Mouse (Mus musculus): ENCODE measurements around the gene Slc35e4.
"Not testable (repeated sequence)": the region's sequence is repeated elsewhere in the genome, so short reads cannot be mapped to it uniquely, and the experiment has no call there.

Gene Slc35e4

DNA sequence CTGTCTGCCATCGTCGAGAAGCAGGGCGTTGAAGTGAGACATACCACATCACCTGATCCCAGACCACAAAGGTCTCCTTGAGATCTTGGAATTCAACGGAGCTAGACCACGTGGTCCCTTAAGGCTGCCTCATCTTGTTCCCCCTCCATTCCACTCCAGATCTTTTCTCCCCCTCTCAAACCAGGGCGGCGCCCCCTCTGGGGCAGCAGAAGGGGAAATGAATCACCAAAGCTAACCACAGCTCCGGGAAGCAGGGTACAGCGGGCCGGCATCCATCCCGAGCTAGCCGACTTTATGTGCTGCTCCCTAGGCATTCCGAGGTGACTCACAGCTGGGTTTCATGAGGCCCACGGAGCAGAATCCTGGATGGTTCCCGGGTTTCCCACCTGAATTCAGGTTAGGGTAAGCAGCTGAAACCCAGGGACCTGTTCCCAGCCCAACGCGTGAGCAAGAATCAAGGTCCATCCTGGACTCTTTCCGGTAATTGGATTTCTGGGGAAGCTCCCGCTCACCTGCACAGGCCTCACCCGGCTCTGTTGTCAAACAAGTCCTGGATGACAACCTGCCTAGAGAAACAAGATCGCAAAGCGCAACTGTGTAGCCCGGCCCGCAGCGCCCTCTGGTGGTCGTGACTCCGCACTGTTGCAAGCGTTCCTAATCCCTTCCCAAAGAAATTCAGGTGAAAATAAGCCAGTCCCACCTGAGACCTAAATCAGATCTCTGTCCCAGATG lies at the start of gene Slc35e4:
Slc35e4 (minus strand) TSS at position 556 of the 732 bp plus-strand sequence.
- DNase-seq (ENCODE audit: low read depth), result peak; percentile 92

DNA sequence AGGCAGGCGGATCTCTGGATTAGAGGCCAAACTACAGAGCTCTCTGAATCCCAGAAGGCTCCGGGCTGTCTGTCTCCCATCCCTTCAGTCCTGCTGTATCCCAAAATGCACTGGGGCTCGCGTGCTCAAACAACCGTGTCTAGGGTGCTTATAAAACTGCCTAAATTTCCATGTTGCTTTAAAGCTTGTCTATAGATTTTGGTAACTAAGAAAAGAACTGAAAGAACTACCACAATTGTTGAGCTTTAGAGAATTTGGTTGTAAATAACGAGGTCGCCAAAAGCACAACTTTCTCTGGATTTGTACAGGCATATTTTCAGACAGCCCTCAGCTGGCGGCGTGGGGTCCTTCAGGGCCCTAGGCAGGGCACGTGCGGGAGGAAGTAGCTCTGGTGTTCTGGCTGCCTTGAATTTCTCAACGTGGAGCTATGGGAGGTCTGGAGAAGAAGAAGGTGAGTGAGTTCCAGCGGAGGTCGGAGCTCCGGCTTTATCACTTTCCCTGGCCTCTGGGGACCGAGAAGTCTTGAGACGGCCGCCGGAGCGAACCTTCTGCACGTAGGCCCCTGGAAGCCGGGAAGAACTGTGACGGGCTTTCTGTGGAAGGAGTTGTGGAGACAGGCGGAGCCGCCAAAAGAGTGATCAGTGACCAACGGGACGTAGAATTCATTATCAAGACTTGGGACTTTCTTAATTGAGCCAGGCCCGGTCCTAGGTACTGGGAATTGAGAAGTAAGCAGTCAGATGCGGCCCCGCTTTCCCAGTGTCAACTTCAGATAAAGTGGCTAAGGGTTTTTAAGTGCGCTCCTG lies 49.3 kb upstream of the Slc35e4 start, which contains the start of gene Pes1:
Pes1 (plus strand) TSS at position 366 of the 806 bp plus-strand sequence.
- peak; percentile 81 for DNase-seq (ENCODE audit: low read depth)

DNA sequence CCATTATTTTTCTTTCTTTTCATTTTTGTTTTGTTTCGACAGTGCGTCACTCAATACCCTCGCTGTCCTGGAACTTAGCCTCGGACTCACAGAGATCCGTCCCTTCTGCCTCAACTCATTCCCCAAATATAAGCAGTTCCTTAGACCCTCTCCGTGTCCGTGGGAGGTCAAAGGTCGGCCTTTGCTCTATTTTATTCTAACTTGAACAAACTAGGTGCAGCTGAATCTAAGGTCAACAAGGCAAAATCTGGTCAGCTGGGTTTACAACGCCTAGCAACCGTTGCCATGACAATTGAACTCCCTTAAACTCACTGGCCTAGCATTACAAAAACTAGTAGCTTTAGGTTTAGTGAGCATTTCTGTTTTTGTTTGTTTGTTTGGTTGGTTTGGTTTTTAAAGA lies 48.7 kb upstream of the Slc35e4 start:
- DNase-seq (ENCODE audit: low read depth), result no peak

DNA sequence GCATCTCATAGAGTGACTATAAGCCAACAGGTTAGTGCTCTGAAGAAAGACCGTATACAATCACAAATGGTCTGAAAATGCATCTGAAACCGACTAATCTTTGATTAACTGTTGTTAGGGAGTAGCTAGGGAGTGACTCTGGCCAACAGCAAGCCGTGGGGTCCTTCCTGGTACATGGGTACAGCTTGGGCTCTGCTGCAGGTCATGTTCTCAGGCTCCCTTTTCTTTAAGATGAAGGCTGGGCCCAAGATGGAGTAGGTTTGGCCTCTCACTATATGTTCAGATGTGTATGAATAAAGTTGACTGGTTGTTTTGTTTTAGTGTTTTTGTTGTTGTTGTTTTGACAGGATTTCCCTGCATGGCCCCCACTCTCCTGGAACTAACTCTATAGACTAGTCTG lies 47.3 kb upstream of the Slc35e4 start:
- DNase-seq (ENCODE audit: low read depth), result no peak

DNA sequence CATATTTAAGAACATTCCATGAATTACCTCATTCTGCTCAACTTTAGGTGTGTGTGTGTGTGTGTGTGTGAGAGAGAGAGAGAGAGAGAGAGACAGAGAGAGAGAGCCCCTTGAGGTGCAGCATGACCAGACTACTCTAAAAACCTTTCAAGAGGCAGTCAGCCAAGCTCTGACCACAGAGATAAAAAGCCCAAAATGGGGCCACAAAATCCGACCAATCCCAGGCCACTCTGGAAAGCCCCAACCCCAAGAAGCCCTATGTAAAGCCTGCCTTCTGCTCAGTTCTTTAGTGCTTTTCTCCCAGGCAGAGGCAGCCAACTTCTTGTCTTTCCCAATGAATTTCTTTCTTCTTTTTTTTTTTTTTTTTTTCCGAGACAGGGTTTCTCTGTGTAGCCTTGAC lies 46.4 kb upstream of the Slc35e4 start:
- no peak for DNase-seq (ENCODE audit: low read depth)

DNA sequence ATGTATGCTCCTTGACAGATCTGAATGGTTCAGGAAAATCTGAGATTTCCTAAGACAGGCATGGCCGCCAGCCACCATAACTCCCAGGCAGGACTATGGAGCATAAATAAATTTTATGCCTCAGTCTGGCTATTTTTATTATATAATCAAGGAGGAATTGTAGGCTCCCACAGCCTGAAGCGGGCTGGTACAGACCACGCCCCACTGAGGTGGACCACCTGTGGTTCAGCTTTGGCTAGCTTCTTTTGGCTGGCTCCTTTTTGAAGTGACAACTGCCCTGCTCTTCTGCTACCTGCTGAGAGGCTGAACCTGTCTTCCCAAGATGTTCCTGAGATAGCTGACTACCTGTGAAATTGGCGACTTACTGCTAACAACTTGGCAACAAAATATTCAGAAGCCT lies 40.9 kb upstream of the Slc35e4 start:
- DNase-seq (ENCODE audit: low read depth), result not testable (repeated sequence)

DNA sequence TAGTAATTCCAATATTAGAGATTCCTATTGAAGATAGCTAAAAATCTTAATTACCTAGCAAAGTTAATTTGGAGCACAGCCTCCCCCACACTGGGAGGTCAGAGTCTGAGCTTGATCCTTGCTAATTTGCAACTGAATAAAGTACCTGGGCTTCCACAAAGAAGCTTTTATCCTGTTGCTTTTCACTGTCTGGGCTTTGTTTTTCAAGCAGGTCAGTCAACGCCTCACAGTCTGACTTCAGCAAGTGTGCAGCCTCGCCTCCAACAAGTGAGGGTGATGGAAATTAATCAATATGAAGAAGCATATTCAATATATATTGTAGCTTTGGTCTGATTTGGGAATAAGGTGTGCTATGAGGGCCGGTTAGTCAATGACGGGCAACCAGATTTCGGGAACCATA lies 40.4 kb upstream of the Slc35e4 start:
- DNase-seq (ENCODE audit: low read depth), result not testable (repeated sequence)

DNA sequence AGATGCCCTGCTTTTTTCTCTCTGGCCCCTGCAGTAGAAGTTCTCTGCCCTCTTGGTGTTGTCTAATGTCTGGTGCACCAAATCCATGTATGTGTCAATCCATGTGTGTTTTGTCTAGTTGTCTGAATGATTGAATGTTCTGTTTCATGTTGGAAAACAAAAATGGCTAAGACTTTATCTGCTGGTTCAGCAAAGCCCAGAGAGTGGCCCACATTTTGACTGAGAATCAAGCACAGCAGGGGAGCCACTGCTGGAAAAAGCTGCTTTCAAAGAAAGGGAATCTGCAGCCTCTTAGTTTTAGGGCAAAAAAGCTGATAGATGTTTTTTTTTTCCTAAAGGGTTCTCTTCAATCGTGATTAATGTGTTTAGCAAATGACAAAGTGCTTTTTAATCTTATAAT lies 31.9 kb upstream of the Slc35e4 start:
- no peak for DNase-seq (ENCODE audit: low read depth)

DNA sequence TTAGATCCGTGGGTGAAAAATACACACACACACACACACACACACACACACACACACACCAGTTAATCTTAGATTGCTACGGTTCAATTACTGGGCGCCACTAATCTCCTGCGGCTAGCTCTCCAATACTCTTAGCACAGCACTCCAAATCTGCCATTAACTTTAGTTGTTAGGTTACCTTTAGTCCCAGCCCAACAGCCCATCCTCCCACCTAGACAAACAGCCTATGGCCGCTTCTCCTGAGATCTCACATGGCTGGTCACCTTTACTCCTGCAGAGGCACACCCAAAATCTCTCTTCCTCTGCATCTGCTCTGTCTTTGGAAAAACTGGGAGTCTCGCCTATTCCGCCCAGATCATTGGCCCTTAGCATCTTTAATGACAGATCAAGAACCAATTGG lies 26.9 kb upstream of the Slc35e4 start:
- no peak for DNase-seq (ENCODE audit: low read depth)

DNA sequence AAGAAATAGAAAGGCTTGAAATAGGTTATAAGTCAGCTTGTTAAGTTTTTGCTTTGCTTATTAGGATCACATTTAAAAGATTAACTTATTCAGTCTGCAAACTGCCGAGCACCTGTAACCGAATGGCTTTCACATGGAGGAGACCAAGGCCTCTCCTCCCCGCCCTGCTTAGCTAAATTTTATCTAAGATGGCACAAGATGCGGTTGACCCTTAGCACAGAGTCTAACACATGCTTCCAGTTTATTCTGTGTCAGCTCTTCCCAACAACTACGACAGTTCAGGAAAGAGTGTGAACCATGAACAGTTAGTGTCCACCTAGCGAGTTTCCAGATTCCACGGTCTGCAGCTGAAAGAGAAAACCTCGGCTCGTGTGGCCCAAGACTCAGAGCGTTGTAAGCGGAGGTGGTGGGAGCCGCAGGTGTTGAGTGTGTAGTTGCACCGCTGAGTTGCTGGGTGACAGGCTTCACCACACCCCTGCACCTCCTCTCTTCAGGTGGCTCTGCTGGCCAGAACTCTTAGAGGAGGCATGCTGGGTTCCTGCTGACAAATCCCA lies 22.9 kb upstream of the Slc35e4 start:
- no peak for DNase-seq (ENCODE audit: low read depth)

DNA sequence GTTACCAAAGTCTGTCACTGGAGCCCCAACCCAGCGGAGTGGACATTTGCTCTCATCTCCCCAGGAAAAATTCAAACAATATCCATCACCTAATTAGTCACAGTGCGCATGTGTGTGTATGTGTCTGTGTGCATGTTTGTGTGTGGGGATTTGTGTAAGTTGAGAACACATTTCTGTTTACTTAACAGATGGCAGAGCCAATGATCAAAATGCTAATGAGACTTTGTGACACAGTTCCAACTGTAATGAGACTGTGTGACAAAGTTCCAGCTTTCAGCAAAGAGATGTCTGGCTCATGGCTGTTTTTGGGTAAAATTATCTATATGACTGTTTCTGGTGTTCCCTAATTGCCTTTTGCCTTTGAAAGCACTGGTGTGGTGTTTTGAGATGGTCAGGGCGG lies 21.9 kb upstream of the Slc35e4 start:
- DNase-seq (ENCODE audit: low read depth), result no peak

DNA sequence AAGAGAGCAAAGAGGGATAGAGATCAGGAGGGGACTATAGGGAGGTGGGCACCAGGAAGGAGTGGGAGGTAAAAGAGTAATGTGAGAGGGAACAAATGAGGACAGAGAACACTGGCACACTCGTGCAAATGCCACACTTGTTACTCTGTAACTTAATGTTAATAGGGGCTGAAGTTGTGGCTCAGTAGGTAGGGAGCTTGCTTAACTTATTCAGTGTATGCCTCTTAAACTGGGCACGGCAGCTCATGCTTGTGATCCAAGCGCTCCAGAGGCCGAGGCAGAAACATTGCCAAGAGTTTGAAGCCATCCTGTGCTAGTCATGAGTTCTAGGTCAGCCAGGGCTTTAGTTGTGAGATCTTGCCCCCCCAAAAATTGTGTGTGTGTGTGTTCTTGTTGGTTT lies 20.7 kb upstream of the Slc35e4 start:
- DNase-seq (ENCODE audit: low read depth), result no peak

DNA sequence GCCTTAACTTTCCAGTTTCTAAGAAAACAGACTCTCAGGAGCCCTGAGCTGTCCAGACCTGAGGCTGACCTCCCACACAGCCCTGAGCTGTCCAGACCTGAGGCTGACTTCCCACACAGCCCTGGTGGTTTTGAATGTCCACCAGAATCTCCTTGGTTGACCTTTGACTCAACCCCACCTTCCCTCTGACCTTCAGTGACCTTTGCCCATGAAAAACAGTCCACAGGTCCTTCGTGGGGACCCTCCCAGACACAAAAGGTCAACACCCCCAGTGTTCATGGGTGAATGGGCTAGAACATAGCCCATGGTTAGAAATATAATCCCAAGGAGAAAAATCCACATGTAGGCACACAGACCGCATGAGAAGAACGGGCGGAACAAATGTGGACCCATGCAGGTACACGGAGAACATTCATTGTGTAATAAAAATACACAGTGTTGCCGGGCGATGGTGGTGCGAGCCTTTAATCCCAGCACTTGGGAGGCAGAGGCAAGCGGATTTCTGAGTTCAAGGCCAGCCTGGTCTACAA lies 19.4 kb upstream of the Slc35e4 start:
- DNase-seq (ENCODE audit: low read depth), result no peak

DNA sequence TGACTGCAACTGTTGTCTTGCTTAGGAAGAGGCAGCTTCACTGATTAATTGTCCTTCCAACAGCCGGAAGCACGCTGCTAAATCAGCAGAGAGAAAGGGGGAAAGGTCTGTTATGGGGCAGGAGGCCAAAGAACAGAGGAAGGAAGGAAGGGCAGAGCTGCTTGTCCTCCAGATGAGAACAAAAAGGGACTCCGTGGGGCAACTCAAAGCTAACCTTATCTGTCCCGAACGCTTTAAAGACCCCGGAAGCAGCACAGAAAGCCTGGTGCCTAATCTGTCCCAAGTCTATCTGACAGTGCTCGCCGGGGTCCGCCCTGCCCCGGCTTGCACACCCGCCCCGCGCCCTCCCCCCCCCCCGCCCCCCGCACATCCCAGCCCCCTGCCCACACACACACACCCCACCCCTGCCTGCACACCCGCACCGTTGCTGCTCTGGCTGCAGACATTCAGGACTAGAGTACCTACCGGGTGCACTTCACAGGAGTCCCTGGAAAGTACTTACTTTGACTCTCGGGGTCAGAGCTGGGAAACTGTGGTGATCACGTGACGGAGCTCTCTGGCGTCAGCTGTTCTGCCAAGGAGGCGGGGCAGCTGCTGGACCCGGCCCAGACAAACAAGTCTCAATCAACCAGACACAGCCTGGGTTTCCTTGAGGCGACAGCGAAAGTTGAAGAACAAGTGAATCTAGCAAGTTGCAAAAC lies 17.2 kb upstream of the Slc35e4 start, which contains the start of gene Tcn2:
Tcn2 (minus strand) TSS at position 649 of the 701 bp plus-strand sequence.
- peak; percentile 54 for DNase-seq (ENCODE audit: low read depth)

DNA sequence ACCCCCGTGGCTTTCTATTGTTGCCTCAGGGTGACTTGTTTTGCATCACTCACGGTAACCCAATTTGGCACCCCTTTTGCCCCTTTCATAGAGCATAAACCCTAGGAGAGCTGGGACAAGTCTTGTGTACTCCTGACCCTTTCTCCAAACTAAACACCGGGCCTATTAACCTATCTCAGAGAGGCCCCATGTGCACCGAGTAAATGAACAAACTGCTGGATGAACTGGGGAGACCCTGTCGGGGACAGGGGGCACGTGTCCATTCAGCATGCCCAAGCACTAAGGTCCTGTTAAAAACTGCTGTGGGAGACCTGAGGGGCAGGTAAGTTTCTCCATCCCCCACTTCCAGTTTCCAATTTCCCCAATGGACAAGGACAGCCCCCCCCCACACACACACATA lies 16.5 kb upstream of the Slc35e4 start:
- DNase-seq (ENCODE audit: low read depth), result no peak

DNA sequence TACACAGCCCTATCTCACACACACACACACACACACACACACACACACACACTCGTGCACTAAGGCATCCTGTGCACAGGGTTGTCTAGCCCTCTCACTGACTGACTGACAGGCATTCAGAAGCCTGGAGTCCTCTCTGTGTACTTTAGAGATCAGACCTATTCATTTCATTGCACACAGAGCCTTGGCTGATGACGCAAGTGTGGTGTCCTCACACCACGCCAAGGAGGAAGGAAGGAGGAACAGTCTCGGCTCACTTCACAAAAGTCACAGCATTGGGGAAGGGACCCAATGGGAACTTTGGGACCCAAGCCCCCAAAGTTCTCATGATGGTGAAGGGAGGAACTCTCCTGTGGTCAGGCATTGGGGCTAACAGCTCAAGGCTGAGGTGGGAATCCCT lies 15.6 kb upstream of the Slc35e4 start:
- no peak for DNase-seq (ENCODE audit: low read depth)

DNA sequence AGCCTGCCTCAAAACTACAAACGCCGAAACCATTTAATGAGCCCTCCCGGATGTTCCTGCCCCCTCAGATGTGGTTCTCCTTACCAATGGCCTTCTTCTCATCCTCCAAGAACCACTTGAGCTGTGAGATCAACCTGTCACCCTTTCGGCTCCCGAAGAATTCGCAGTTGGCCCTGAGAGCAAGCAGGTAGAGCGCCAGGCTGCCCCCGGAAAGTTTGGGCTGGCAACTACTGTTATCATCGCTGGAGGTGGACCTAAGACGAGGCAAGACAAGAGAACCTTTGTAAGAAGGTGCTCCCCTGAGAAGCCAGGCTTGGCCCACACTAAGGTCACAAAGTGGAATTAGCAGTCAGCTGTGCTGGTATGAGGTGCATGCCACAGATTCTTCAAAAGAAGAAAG lies 11.5 kb upstream of the Slc35e4 start:
- no peak for DNase-seq (ENCODE audit: low read depth)

DNA sequence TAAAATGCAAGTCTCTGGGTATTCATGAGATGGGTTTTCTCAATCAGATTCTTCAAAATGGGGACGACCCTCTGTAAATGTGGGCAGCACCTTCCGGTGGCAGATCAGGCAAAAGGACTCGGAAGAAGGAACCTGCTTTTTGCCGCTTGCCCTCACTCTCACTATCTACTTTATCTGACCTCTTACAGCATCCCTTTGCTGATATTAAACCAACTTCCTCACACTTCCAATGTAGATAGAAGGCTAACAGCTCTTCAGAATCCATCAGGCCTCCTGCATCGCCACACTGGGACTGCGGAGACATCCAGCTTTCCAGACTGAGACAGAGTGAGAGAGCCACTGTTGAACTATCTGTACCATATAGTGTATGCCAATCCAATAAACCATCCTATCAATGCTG lies 8.3 kb upstream of the Slc35e4 start:
- no peak for DNase-seq (ENCODE audit: low read depth)

DNA sequence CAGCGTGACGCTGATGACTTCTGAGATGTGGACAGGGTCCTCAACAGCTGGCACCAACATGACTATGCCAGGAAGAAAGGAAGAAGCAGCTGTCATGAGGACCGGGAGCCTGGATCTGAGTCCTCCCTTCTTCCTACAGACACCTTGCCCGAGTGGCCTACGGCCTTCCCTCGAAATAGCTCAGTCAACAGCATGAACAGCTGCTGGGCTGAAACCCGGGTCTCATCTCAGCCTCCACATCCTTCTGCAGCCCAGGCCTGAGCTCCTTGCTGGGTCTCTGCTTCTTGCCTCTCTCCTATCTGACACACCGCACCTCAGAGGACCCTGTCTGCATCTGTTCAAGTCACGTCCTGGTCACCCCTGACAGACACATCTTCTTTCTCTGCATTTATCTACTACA lies 7.7 kb upstream of the Slc35e4 start:
- DNase-seq (ENCODE audit: low read depth), result no peak

DNA sequence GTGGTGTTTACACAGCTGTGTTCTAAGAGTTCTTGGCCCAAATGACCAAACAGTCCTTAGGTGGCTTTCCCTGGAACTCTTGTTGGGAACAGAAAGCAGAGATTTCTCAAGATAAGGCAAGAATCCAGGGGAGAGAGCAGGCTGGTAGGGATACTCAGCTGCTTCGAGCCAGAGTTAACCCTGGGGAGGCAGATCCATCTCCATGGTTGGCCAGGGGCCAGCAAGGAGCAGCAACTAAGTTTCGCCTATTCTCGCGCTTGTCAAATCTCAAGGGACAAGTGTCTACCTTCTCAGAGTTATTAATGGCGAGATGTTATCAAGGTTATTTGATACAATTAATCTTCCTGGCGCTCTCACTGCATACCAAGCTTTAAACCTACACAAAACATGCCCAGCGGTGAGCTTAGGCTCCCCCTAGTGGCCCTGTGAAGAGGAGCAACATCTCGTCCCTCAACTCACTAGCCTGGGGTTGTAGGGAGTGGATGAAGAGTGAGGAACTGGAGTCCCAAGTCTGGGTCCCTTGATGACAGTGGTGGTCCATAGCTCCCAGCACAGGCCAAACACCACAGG lies 6.9 kb upstream of the Slc35e4 start:
- DNase-seq (ENCODE audit: low read depth), result no peak

DNA sequence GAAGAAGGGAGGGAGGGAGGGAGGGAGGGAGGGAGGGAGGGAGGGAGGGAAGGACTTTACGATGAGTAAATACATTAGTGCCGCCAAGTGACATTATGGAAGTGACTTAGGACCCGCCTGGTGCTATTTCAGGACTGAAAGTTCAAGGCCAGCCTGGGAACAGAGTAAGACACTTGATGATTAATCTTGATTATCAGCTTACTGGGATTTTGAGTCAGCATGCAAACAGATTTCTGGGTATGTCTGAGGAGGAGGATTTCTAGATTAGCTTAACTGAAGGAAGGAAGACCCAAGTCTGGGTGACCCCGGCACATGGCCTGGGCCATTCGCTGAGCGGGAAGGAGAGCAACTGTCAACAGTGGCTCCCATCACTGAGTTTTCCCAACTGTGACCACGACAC lies 6.0 kb upstream of the Slc35e4 start:
- no peak for DNase-seq (ENCODE audit: low read depth)

DNA sequence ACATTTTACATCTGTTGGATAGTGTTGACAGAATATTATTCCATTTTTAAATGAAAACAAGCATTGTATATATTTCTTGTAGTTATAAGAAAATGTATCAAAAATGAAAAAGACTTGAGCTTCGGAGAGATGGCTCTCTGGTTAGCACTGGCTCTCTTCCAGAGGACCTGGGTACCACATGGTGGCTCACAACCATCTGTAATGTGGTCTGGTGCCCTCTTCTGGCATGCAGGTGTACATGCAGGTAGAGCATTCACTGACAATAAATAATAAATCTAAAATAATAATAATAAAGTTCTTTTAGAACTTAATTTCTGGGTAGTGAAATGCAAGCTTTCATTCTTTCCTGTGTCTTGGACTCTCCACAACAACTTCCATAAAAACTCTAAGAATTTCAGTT lies 4.3 kb upstream of the Slc35e4 start:
- no peak for DNase-seq (ENCODE audit: low read depth)
